Mouse (Mus musculus): Measurements from ENCODE around the gene Dcun1d4. TPM values are rescaled to one million over a fixed set of nuclear protein-coding genes. Genes with fewer than 3 reads are reported as not detected.

The Dcun1d4 gene
- polyA plus RNA-seq (2014; fragmentation: Nextera tagmentation; extraction: Ambion mirVana) = 63.5 and 68.3 TPM in 2 replicates

- DNase-seq (ENCODE audit: low spot score) = no peak
These were observed at the start of gene Dcun1d4 for GRCm38 (mm10) chr5:73480700-73481099. Gene Dcun1d4 (plus strand): TSS chr5:73481000.

GRCm38 (mm10) chr5:73431581-73431980 lies 49.2 kb upstream of the Dcun1d4 start:
- H3K36me3 ChIP-seq (replicated peaks; ENCODE audit: control insufficient read depth, insufficient read depth, low read depth, low read length) = no peaks in the 10 kb centered on the region
- H3K27ac ChIP-seq (replicated peaks; ENCODE audit: low read depth, low read length) = no peak overlapping the region
- no peaks in the 10 kb centered on the region for H3K27me3 ChIP-seq (ENCODE audit: control insufficient read depth, insufficient read depth, low read length)
- no peaks in the 10 kb centered on the region for H3K4me1 ChIP-seq (ENCODE audit: control insufficient read depth, insufficient read depth, low read length)
- no peak overlapping the region for H3K9ac ChIP-seq (replicated peaks; ENCODE audit: low read length)
- H3K9me3 ChIP-seq (replicated peaks; ENCODE audit: control insufficient read depth, low read length) = no peaks in the 10 kb centered on the region
- WGBS = 23% methylated on average over 14 of the region's 14 CpGs
- ATAC-seq (replicated peaks; ENCODE audit: insufficient number of reproducible peaks, low FRiP score, low TSS enrichment, low read depth) = no peak; the same call in 1 of the 2 replicates
- peak; percentile 81 for DNase-seq (ENCODE audit: low spot score)
- H3K4me3 ChIP-seq (ENCODE audit: low read depth, low read length) = no peak overlapping the region
- no peak overlapping the region for H3K4me2 ChIP-seq (ENCODE audit: low read depth, low read length)

More at GRCm38 (mm10) chr5:73480700-73481099, at the start of gene Dcun1d4:
- Histone ChIP-seq H3K9me3 (replicated peaks; ENCODE audit: control insufficient read depth, low read length) (no peaks in the 10 kb centered on the region), H3K4me1 (ENCODE audit: control insufficient read depth, insufficient read depth, low read length) (no peaks in the 10 kb centered on the region), H3K9ac (replicated peaks; ENCODE audit: low read length) (no peak within 1 kb of the TSS), H3K27ac (replicated peaks; ENCODE audit: low read depth, low read length) (no peak within 1 kb of the TSS), H3K36me3 (replicated peaks; ENCODE audit: control insufficient read depth, insufficient read depth, low read depth, low read length) (no peaks in the 10 kb centered on the region), H3K27me3 (ENCODE audit: control insufficient read depth, insufficient read depth, low read length) (no peaks in the 10 kb centered on the region), H3K4me2 (ENCODE audit: low read depth, low read length) (no peak within 1 kb of the TSS), H3K4me3 (ENCODE audit: low read depth, low read length) (no peak within 1 kb of the TSS)
- no peak for ATAC-seq (replicated peaks; ENCODE audit: insufficient number of reproducible peaks, low FRiP score, low TSS enrichment, low read depth)
- WGBS = 86% methylated on average over 7 of the region's 7 CpGs

GRCm38 (mm10) chr5:73432805-73433204 lies 48.0 kb upstream of the Dcun1d4 start:
- no peaks in the 10 kb centered on the region for H3K36me3 ChIP-seq (replicated peaks; ENCODE audit: control insufficient read depth, insufficient read depth, low read depth, low read length)
- no peak overlapping the region for H3K9ac ChIP-seq (replicated peaks; ENCODE audit: low read length)
- ATAC-seq (replicated peaks; ENCODE audit: insufficient number of reproducible peaks, low FRiP score, low TSS enrichment, low read depth) (no peak), DNase-seq (ENCODE audit: low spot score) (no peak)
- no peak overlapping the region for H3K27ac ChIP-seq (replicated peaks; ENCODE audit: low read depth, low read length)
- no peak overlapping the region for H3K4me2 ChIP-seq (ENCODE audit: low read depth, low read length)
- WGBS = 82% methylated on average over 6 of the region's 6 CpGs
- no peak overlapping the region for H3K4me3 ChIP-seq (ENCODE audit: low read depth, low read length)
- no peaks in the 10 kb centered on the region for H3K4me1 ChIP-seq (ENCODE audit: control insufficient read depth, insufficient read depth, low read length)
- no peaks in the 10 kb centered on the region for H3K27me3 ChIP-seq (ENCODE audit: control insufficient read depth, insufficient read depth, low read length)
- no peaks in the 10 kb centered on the region for H3K9me3 ChIP-seq (replicated peaks; ENCODE audit: control insufficient read depth, low read length)

GRCm38 (mm10) chr5:73434764-73435163 lies 46.0 kb upstream of the Dcun1d4 start:
- H3K9ac ChIP-seq (replicated peaks; ENCODE audit: low read length) = no peak overlapping the region
- no peaks in the 10 kb centered on the region for H3K4me1 ChIP-seq (ENCODE audit: control insufficient read depth, insufficient read depth, low read length)
- 72% methylated on average over 7 of the region's 7 CpGs for WGBS
- no peak overlapping the region for H3K4me3 ChIP-seq (ENCODE audit: low read depth, low read length)
- H3K27me3 ChIP-seq (ENCODE audit: control insufficient read depth, insufficient read depth, low read length) = no peaks in the 10 kb centered on the region
- no peak overlapping the region for H3K27ac ChIP-seq (replicated peaks; ENCODE audit: low read depth, low read length)
- no peak overlapping the region for H3K4me2 ChIP-seq (ENCODE audit: low read depth, low read length)
- DNase-seq (ENCODE audit: low spot score) = no peak
- no peaks in the 10 kb centered on the region for H3K36me3 ChIP-seq (replicated peaks; ENCODE audit: control insufficient read depth, insufficient read depth, low read depth, low read length)
- no peak for ATAC-seq (replicated peaks; ENCODE audit: insufficient number of reproducible peaks, low FRiP score, low TSS enrichment, low read depth)
- H3K9me3 ChIP-seq (replicated peaks; ENCODE audit: control insufficient read depth, low read length) = no peaks in the 10 kb centered on the region

- DNase-seq (ENCODE audit: low spot score) = no peak
- H3K4me2 ChIP-seq (ENCODE audit: low read depth, low read length) = no peak overlapping the region
- no peaks in the 10 kb centered on the region for H3K4me1 ChIP-seq (ENCODE audit: control insufficient read depth, insufficient read depth, low read length)
- H3K36me3 ChIP-seq (replicated peaks; ENCODE audit: control insufficient read depth, insufficient read depth, low read depth, low read length) = no peaks in the 10 kb centered on the region
- no peak overlapping the region for H3K4me3 ChIP-seq (ENCODE audit: low read depth, low read length)
- no peaks in the 10 kb centered on the region for H3K27me3 ChIP-seq (ENCODE audit: control insufficient read depth, insufficient read depth, low read length)
- H3K9ac ChIP-seq (replicated peaks; ENCODE audit: low read length) = no peak overlapping the region
- no peak overlapping the region for H3K27ac ChIP-seq (replicated peaks; ENCODE audit: low read depth, low read length)
- WGBS = 76% methylated on average over 9 of the region's 9 CpGs
- H3K9me3 ChIP-seq (replicated peaks; ENCODE audit: control insufficient read depth, low read length) = no peaks in the 10 kb centered on the region
- ATAC-seq (replicated peaks; ENCODE audit: insufficient number of reproducible peaks, low FRiP score, low TSS enrichment, low read depth) = no peak
These were observed 38.6 kb upstream of the Dcun1d4 start for GRCm38 (mm10) chr5:73442176-73442575.

- no peak for DNase-seq (ENCODE audit: low spot score)
- H3K36me3 ChIP-seq (replicated peaks; ENCODE audit: control insufficient read depth, insufficient read depth, low read depth, low read length) = no peaks in the 10 kb centered on the region
- H3K4me2 ChIP-seq (ENCODE audit: low read depth, low read length) = no peak overlapping the region
- no peaks in the 10 kb centered on the region for H3K4me1 ChIP-seq (ENCODE audit: control insufficient read depth, insufficient read depth, low read length)
- ATAC-seq (replicated peaks; ENCODE audit: insufficient number of reproducible peaks, low FRiP score, low TSS enrichment, low read depth) = no peak
- no peak overlapping the region for H3K27ac ChIP-seq (replicated peaks; ENCODE audit: low read depth, low read length)
- H3K9ac ChIP-seq (replicated peaks; ENCODE audit: low read length) = no peak overlapping the region
- H3K9me3 ChIP-seq (replicated peaks; ENCODE audit: control insufficient read depth, low read length) = no peaks in the 10 kb centered on the region
- H3K27me3 ChIP-seq (ENCODE audit: control insufficient read depth, insufficient read depth, low read length) = no peaks in the 10 kb centered on the region
- WGBS = 79% methylated on average over 1 of the region's 1 CpGs
- no peak overlapping the region for H3K4me3 ChIP-seq (ENCODE audit: low read depth, low read length)
These were observed 30.5 kb upstream of the Dcun1d4 start for GRCm38 (mm10) chr5:73450276-73450675.

- no peak overlapping the region for H3K4me3 ChIP-seq (ENCODE audit: low read depth, low read length)
- H3K36me3 ChIP-seq (replicated peaks; ENCODE audit: control insufficient read depth, insufficient read depth, low read depth, low read length) = no peaks in the 10 kb centered on the region
- no peak overlapping the region for H3K4me2 ChIP-seq (ENCODE audit: low read depth, low read length)
- no peak overlapping the region for H3K9ac ChIP-seq (replicated peaks; ENCODE audit: low read length)
- H3K4me1 ChIP-seq (ENCODE audit: control insufficient read depth, insufficient read depth, low read length) = no peaks in the 10 kb centered on the region
- H3K9me3 ChIP-seq (replicated peaks; ENCODE audit: control insufficient read depth, low read length) = no peaks in the 10 kb centered on the region
- ATAC-seq (replicated peaks; ENCODE audit: insufficient number of reproducible peaks, low FRiP score, low TSS enrichment, low read depth) (no peak), DNase-seq (ENCODE audit: low spot score) (no peak)
- no peak overlapping the region for H3K27ac ChIP-seq (replicated peaks; ENCODE audit: low read depth, low read length)
- 79% methylated on average over 2 of the region's 2 CpGs for WGBS
- no peaks in the 10 kb centered on the region for H3K27me3 ChIP-seq (ENCODE audit: control insufficient read depth, insufficient read depth, low read length)
These were observed 26.1 kb upstream of the Dcun1d4 start for GRCm38 (mm10) chr5:73454502-73455306.

GRCm38 (mm10) chr5:73455307-73455687 lies 25.5 kb upstream of the Dcun1d4 start:
- no peaks in the 10 kb centered on the region for H3K36me3 ChIP-seq (replicated peaks; ENCODE audit: control insufficient read depth, insufficient read depth, low read depth, low read length)
- WGBS = 88% methylated on average over 5 of the region's 5 CpGs
- no peaks in the 10 kb centered on the region for H3K9me3 ChIP-seq (replicated peaks; ENCODE audit: control insufficient read depth, low read length)
- ATAC-seq (replicated peaks; ENCODE audit: insufficient number of reproducible peaks, low FRiP score, low TSS enrichment, low read depth) (no peak), DNase-seq (ENCODE audit: low spot score) (no peak)
- no peaks in the 10 kb centered on the region for H3K4me1 ChIP-seq (ENCODE audit: control insufficient read depth, insufficient read depth, low read length)
- no peak overlapping the region for H3K27ac ChIP-seq (replicated peaks; ENCODE audit: low read depth, low read length)
- H3K9ac ChIP-seq (replicated peaks; ENCODE audit: low read length) = no peak overlapping the region
- H3K27me3 ChIP-seq (ENCODE audit: control insufficient read depth, insufficient read depth, low read length) = no peaks in the 10 kb centered on the region
- no peak overlapping the region for H3K4me3 ChIP-seq (ENCODE audit: low read depth, low read length)
- no peak overlapping the region for H3K4me2 ChIP-seq (ENCODE audit: low read depth, low read length)

Data from embryonic facial prominence, embryonic 11.5 days (tissue).